Mouse (Mus musculus) mouse embryonic stem cell (cell line): Measurements from ENCODE around the gene Gfod1.

Source experiments
- in situ Hi-C, 2 experiments: fragments of 300-500 bp; cut with MboI; formaldehyde crosslinking; loops; 1 replicate in 1 of 2; 3 replicates in 1 of 2; pipeline ENCODE4 v1.14.3; 2019 to 2020; ENCODE audit warnings: low sequenced_read_pairs in 2 of 2, low pct_unique_long_range_greater_than_20kb in 1 of 2, mixed read lengths in 1 of 2; ENCODE audit not compliant: unreplicated experiment in 1 of 2

Gfod1 gene

GRCm38 (mm10) chr13:43158281-43158680, 145.7 kb downstream of the Gfod1 start:
- in situ Hi-C loops = no loop called here

DNA sequence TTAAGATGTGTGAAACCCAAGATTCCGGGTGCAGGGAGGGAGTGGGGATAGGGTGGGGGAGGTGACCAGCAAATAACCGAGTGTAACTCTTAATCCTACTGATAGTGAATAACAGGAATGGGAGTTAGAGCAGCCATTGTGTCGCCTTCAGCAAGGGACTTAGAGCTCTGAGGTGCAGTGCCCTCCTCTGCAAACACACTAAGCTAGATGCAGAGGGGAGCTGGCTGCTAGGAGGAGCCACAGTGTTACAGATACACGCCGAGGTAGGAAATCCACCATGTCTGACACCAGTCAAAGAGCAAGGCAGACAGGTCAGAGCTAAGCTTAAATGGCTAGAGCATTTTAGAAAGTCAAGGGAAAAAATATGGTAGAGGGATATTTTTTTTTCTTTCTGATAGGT, 146.6 kb downstream of the Gfod1 start:
- in situ Hi-C loops = no loop called here

GRCm38 (mm10) chr13:43152005-43152520, 151.9 kb downstream of the Gfod1 start:
- in situ Hi-C loops = no loop called here

- in situ Hi-C loops = no loop called here
Measured at GRCm38 (mm10) chr13:43149661-43150060, 154.3 kb downstream of the Gfod1 start.

DNA sequence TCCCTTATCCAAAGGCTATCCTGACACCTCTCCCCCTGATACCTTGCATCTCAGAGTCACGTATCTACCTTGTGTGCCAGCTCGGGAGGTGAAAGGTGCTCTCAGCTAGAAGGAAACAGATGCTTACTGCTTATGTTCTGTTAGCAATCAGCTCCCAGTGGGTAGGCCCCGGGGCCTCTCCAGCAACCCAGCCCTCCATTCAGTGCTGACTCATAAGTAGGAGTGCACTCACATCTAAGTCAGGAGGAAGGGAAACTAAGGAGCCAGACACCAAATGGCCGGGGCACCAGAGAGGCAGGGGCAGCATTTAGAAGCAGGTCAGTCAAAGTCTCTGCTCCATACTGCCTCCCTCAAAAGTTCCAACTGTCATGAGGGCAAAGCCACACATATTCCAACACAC, 155.3 kb downstream of the Gfod1 start:
- in situ Hi-C loops = no loop called here

GRCm38 (mm10) chr13:43146515-43147258, 157.3 kb downstream of the Gfod1 start:
- in situ Hi-C loops = no loop called here
